Mouse (Mus musculus): Measurements from ENCODE around the gene Slc25a10.

GRCm38 (mm10) chr11:120497436-120497835 is 5.8 kb downstream of the Slc25a10 start:
- TF ChIP-seq POLR2A (IDR thresholded peaks at IDR 0.05; ENCODE audit: control insufficient read depth, low read depth, low read length) (no peak), CTCF (IDR thresholded peaks at IDR 0.05; ENCODE audit: control insufficient read depth, insufficient read depth, insufficient replicate concordance, low read depth, low read length) (no peak)

All from testis, adult 2 months (tissue).